Mouse (Mus musculus) R1 (cell line): ENCODE results near the gene Nes.

Experiments used
- DNase-seq: peaks from one replicate; pipeline ENCODE4 v3.0.0-alpha.2; 2018; ENCODE audit warnings: low read depth, low spot score

Gene Nes

GRCm38 (mm10) chr3:87949955-87950515 lies 20.8 kb upstream of the Nes start:
- DNase-seq, result peak; percentile 46

GRCm38 (mm10) chr3:87951946-87952345 lies 18.9 kb upstream of the Nes start:
- DNase-seq, result no peak

GRCm38 (mm10) chr3:87952440-87952839 lies 18.4 kb upstream of the Nes start:
- peak; percentile 53 for DNase-seq

GRCm38 (mm10) chr3:87958056-87958455 lies 12.8 kb upstream of the Nes start:
- no peak for DNase-seq

- DNase-seq, result no peak
These were observed 12.4 kb upstream of the Nes start for GRCm38 (mm10) chr3:87958476-87958875.

DNA sequence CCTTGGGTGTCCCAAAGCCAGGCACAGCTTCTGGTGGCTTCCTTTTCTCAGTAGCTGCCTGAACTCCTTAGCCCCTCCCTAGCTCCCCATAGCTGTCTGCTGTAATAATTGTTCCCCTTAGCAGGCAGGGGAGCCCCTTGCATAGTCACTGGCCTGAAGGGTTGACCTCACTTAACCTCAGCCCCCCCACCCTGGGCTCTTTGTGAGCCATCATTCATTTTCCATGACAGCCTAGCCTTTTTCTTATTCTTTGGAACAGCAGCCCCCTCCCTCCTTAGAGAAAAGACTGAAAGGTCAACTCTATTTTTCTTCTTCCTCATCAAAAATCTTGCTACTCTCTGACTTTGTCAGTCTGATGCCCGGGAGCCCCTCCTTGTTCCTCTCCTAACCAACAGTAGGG lies 11.9 kb upstream of the Nes start:
- DNase-seq, result no peak

DNA sequence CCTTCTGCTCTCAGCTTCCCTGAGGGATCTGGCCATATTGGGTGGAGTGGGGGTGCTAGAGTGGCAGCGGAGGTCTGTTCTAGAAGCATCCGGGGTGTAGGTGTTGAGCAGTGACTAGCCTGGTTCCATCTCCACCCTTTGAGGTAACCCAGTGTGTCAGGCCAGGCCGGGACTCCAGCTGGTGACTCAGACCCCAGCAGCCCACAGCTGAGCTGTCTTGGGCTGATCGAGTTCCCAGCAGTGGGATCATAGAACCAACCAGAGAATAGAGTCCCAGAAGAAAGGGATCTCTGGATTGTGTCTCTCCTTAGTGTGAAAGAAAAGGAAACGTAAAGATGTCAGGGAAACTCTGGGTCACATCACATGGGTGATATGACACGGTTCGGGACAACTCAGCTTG lies 11.5 kb upstream of the Nes start:
- DNase-seq, result no peak

DNA sequence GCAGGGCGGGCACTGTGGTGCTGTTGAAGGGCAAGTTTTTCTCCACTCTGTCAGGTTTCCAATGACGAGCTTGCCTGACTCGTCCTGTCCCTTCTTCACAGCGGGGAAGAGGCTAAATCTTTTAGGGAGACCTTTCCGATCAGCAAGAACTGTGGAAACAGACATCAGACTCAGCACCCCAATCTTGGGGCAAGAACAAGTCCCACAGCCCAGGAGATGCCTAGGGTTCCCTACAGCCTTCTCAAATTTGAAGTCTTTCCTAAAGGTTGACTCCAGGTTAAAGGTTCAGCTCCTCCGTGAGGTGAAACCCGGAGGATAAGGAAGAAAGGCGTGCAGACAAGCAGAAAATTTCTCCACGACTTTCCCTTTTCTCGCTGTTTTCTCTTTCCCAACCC lies 10.7 kb upstream of the Nes start:
- DNase-seq, result no peak

GRCm38 (mm10) chr3:87960586-87961191 lies 10.2 kb upstream of the Nes start:
- DNase-seq, result peak; percentile 98

DNA sequence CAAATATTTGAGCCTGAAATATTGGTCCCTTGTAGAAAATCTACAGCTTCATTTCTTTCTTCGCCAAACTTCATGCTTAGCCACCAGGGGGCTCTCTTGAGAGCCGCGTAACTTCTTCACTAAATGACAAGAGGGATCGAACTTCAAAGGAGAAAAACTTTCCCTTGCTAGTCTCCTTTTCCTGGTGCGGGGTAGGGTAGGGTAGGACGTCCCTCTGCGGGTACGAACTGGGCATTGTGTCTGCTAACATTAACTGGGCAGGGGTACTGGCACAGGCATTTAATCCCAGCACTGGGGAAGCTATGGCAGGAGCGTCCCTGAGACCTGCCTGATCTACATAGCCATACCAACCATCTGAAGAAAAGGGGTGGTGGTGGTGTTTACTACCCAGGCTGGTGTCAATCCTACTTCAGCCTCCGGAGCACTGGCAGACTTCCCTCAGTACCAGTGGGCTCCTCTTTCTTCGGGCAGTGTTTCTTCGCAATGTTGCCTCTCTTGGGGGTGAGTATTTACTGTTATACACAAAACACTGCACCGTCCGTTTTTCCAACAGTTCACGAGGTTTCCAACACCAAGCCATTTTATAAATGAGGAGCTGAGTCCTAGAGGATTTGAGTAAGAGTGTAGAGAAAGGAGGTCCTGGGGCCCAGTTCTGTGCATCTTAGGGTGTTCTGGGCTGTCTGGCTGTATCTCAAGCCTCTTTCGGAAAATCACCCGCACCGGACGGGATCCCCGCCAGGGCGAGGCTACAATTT lies 517 bp upstream of the Nes start:
- peak; percentile 84 for DNase-seq

- DNase-seq, result peak; percentile 43
These were observed 768 bp downstream of the Nes start for GRCm38 (mm10) chr3:87971489-87972202.

GRCm38 (mm10) chr3:87972203-87972664 lies 1.4 kb downstream of the Nes start:
- DNase-seq, result no peak

DNA sequence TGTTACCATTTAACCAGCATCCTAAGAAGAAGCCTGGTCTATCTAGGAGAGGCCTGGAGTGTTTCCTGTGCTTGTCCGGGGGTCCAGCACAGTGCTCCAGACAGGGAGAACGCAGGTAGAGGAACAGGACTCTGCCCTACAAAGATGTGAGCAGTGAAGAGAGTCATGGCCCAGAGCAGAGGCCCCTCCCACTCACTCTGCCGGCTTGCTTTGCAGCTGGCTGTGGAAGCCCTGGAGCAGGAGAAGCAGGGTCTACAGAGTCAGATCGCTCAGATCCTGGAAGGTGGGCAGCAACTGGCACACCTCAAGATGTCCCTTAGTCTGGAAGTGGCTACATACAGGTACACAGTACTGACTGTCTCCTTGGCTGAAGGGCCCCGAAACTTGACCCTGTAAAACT lies 1.9 kb downstream of the Nes start:
- no peak for DNase-seq

DNA sequence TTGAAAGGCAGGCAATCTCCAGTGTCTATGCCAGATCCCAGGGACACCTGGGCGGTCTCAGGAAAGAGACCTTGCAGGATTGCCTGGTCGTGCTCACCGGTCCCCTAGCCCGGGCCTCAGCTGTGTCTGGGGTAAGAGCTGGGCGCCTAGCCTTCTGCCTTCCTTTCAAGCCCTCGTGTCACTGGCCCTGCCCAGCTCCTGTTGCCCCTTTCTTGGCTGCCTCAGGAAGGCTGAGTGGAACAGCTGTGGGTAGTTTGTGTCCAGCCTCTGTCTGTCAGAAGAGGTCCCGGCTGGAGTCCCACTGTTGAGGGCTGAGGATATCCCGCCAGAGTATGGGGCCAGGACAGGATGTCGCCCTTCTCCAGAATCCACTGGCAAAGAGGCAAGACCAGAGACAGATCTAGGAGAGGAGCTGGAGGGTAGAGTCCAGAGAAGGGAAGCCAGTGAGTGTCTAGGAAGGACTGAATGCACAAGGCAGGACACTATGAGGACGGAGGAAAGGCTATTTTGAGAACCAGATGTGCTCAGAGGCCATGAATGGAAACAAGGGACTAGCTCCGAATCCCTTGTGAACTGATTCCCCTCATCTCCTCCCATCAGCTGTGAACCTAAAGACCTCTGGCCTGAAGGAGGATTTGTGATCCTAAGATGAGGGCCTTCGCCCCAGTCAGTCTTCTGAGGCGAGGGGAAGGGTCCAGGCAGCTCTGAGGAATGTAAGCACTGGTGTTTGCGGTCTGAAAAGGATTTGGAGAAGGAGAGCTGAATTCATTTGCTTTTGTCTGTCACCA lies 2.9 kb downstream of the Nes start:
- no peak for DNase-seq

DNA sequence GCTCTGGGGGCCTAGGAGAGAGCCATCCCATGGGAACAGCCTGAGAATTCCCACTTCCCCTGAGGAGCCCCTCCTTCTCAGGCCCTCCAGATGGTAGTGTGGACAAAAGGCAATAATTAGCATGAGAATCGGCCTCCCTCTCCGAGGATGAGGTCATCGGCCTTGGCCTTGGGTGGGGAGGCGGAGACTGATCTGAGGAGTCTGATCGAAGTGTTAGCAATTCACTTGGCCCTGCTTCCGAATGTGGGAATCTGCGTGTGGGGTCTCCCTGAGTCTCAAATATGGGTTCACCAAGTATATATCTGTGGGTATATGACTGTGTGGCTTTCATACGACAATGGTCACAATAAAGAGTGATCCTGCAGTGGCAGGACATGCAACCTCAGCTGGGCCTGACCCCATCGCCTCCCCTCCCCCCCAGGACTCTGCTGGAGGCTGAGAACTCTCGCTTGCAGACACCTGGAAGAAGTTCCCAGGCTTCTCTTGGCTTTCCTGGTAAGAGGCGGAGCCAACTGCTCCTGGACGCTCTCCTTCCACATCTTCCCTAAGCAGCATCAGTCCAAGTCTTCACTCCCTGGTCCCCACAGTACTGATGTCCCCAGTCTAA lies 3.6 kb downstream of the Nes start:
- DNase-seq, result peak; percentile 99

- DNase-seq, result no peak
These were observed 8.6 kb downstream of the Nes start for GRCm38 (mm10) chr3:87979493-87979892.

GRCm38 (mm10) chr3:87980085-87980484 lies 9.2 kb downstream of the Nes start:
- no peak for DNase-seq

- DNase-seq, result no peak
These were observed 9.8 kb downstream of the Nes start for GRCm38 (mm10) chr3:87980728-87981127.

DNA sequence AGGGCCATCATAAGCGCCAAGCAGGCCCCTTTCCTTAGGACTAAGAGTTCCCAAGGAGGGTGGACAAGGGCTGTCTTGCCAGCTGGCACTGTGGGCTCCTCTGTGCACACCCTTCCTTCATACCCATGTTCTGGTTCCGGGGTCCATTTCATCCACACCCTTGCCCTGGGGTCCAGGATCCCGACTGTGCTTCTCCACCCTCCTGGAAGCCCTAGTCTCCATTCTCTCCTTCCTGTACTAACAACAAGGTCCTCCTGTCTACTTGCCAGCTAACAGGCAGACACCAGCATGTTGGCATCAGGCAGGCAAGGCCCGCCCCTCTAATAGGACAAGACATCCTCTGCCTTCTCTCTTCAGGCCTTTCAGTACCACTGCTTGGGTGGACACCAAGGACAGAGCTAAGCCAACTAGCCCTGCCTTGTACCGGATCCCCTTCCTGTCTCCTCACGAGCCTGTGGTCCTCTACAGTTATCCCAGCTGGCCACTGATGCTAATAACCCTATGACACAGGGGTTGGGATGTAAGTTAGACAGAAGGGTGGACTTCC lies 10.4 kb downstream of the Nes start:
- DNase-seq, result no peak

- DNase-seq, result no peak
These were observed 11.3 kb downstream of the Nes start for GRCm38 (mm10) chr3:87981894-87982835.
